Mouse (Mus musculus) heart, adult 2 months (tissue): Measurements from ENCODE around the gene Lrch3.

ENCODE experiments used
- CTCF ChIP-seq: fragments of 200-600 bp; IDR thresholded peaks from 2 replicates; pipeline ENCODE4 v1.8.1; 2022; ENCODE audit warnings: antibody characterized with exemption, mild to moderate bottlenecking, moderate library complexity
- EP300 ChIP-seq: fragments of 200-500 bp; IDR thresholded peaks from 2 replicates; pipeline ENCODE4 v1.6.1; 2011; ENCODE audit warnings: low read depth, low read length, control low read depth; ENCODE audit not compliant: insufficient read depth

GRCm38 (mm10) chr16:33042682-33043081 lies 128.8 kb downstream of the Lrch3 start:
- TF ChIP-seq CTCF (no peak), EP300 (no peak)
